Mouse (Mus musculus) lung, embryonic 16.5 days (tissue): ENCODE results near the gene Mpp2. TPM values are rescaled to one million over a fixed set of nuclear protein-coding genes. Genes with fewer than 3 reads are reported as not detected.

ENCODE experiments used
- ATAC-seq: fragments of 200-750 bp; cut with Nextera tagmentation; 2 replicates; pipeline ENCODE4 v1.8.0; 2017; ENCODE audit warnings: low read depth, mild to moderate bottlenecking, moderate library complexity
- H3K27ac ChIP-seq: fragments of 300-500 bp; sonication (generic); 2 replicates; pipeline ENCODE4 v1.5.1; 2014; ENCODE audit warnings: mild to moderate bottlenecking, control low read depth, low read length
- H3K27me3 ChIP-seq: fragments of 300-500 bp; sonication (generic); 2 replicates; pipeline ENCODE4 v1.6.1; 2014; ENCODE audit warnings: low read depth, low read length, mixed read lengths; ENCODE audit not compliant: control insufficient read depth, insufficient read depth
- H3K36me3 ChIP-seq: fragments of 300-500 bp; sonication (generic); 2 replicates; pipeline ENCODE4 v1.6.1; 2014; ENCODE audit warnings: low read length; ENCODE audit not compliant: control insufficient read depth, insufficient read depth
- H3K4me1 ChIP-seq: fragments of 300-500 bp; sonication (generic); replicated peaks from 2 replicates; pipeline ENCODE4 v1.6.1; 2014; ENCODE audit warnings: low read length, mixed read lengths; ENCODE audit not compliant: control insufficient read depth, insufficient read depth
- H3K4me2 ChIP-seq: fragments of 300-500 bp; sonication (generic); 2 replicates; pipeline ENCODE4 v1.6.1; 2014; ENCODE audit warnings: low read depth, low read length, control low read depth
- H3K4me3 ChIP-seq: fragments of 300-500 bp; sonication (generic); 2 replicates; pipeline ENCODE4 v1.5.1; 2014; ENCODE audit warnings: mild to moderate bottlenecking, low read length, control low read depth
- H3K9ac ChIP-seq: fragments of 300-500 bp; sonication (generic); 2 replicates; pipeline ENCODE4 v1.6.1; 2014; ENCODE audit warnings: low read length, control low read depth
- H3K9me3 ChIP-seq: fragments of 300-500 bp; sonication (generic); 2 replicates; pipeline ENCODE4 v1.6.1; 2016; ENCODE audit warnings: low read length; ENCODE audit not compliant: control insufficient read depth
- WGBS: fragments of 180-500 bp; shearing (Covaris S2); extraction: QIAGEN DNeasy Blood & Tissue Kit; methylation state at CpG from one replicate; pipeline ENCODE4 v1.1.7; 2014; 5-methylcytosine and 5-hydroxymethylcytosine counted together
- polyA plus RNA-seq: library from polyadenylated mRNA; unstranded; fragments of >200 nt; fragmentation: Nextera tagmentation; extraction: Ambion mirVana; gene quantifications from 2 replicates; pipeline ENCODE4 v1.2.1, GENCODE M21; 2015

Gene Mpp2
- polyA plus RNA-seq, 1 experiment from 2014 or later = 6.4 TPM

- no peaks in the 10 kb centered on the region; the same call in 1 of the 2 replicates for H3K27me3 ChIP-seq
- no peak overlapping the region for H3K4me3 ChIP-seq
- H3K4me1 ChIP-seq = peaks cover 4% of the 10 kb centered on the region; the same call in 1 of the 2 replicates
- ATAC-seq = no peak
- WGBS = 61% methylated on average over 8 of the region's 8 CpGs
- H3K27ac ChIP-seq = no peak overlapping the region
- H3K4me2 ChIP-seq = no peak overlapping the region
- no peaks in the 10 kb centered on the region for H3K36me3 ChIP-seq
- no peaks in the 10 kb centered on the region for H3K9me3 ChIP-seq
- H3K9ac ChIP-seq = no peak overlapping the region
Observed at GRCm38 (mm10) chr11:102034887-102035286, 53.4 kb downstream of the Mpp2 start.

GRCm38 (mm10) chr11:102033055-102033591 is 55.2 kb downstream of the Mpp2 start:
- no peak for ATAC-seq
- H3K4me2 ChIP-seq = no peak overlapping the region
- WGBS = 84% methylated on average over 12 of the region's 12 CpGs

GRCm38 (mm10) chr11:102031149-102031548 is 57.2 kb downstream of the Mpp2 start:
- no peak overlapping the region for H3K4me3 ChIP-seq
- no peak overlapping the region for H3K27ac ChIP-seq
- no peaks in the 10 kb centered on the region for H3K36me3 ChIP-seq
- no peak for ATAC-seq
- H3K9me3 ChIP-seq = no peaks in the 10 kb centered on the region
- no peak overlapping the region for H3K4me2 ChIP-seq
- peaks cover 8% of the 10 kb centered on the region for H3K4me1 ChIP-seq
- no peaks in the 10 kb centered on the region; the same call in 1 of the 2 replicates for H3K27me3 ChIP-seq
- 76% methylated on average over 7 of the region's 7 CpGs for WGBS
- no peak overlapping the region for H3K9ac ChIP-seq

More at GRCm38 (mm10) chr11:102033055-102033591, 55.2 kb downstream of the Mpp2 start:
- Histone ChIP-seq H3K4me1 (no peaks in the 10 kb centered on the region), H3K9ac (no peak overlapping the region), H3K4me3 (no peak overlapping the region), H3K27me3 (no peaks in the 10 kb centered on the region; the same call in 1 of the 2 replicates), H3K36me3 (no peaks in the 10 kb centered on the region), H3K9me3 (no peaks in the 10 kb centered on the region), H3K27ac (no peak overlapping the region)

- Histone ChIP-seq H3K4me2 (no peak overlapping the region), H3K9me3 (no peaks in the 10 kb centered on the region), H3K27ac (no peak overlapping the region), H3K36me3 (no peaks in the 10 kb centered on the region), H3K9ac (no peak overlapping the region), H3K27me3 (no peaks in the 10 kb centered on the region; the same call in 1 of the 2 replicates), H3K4me1 (peaks cover 9% of the 10 kb centered on the region), H3K4me3 (no peak overlapping the region)
- WGBS = 33% methylated on average over 7 of the region's 7 CpGs
- ATAC-seq = no peak
Observed at GRCm38 (mm10) chr11:102029966-102030365, 58.3 kb downstream of the Mpp2 start.

- peaks cover 9% of the 10 kb centered on the region for H3K4me1 ChIP-seq
- H3K4me3 ChIP-seq = no peak overlapping the region
- H3K4me2 ChIP-seq = no peak overlapping the region
- no peaks in the 10 kb centered on the region for H3K9me3 ChIP-seq
- H3K36me3 ChIP-seq = no peaks in the 10 kb centered on the region
- H3K27me3 ChIP-seq = no peaks in the 10 kb centered on the region; the same call in 1 of the 2 replicates
- no peak overlapping the region for H3K27ac ChIP-seq
- H3K9ac ChIP-seq = no peak overlapping the region
- ATAC-seq = no peak
- 72% methylated on average over 4 of the region's 4 CpGs for WGBS
Observed at GRCm38 (mm10) chr11:102029304-102029703, 59.0 kb downstream of the Mpp2 start.

- H3K4me3 ChIP-seq = peak within 1 kb of the TSS; percentile 68
- H3K27me3 ChIP-seq = no peaks in the 10 kb centered on the region; the same call in 1 of the 2 replicates
- H3K9me3 ChIP-seq = no peaks in the 10 kb centered on the region
- no peak within 1 kb of the TSS; the same call in 1 of the 2 replicates for H3K27ac ChIP-seq
- H3K9ac ChIP-seq = peak within 1 kb of the TSS; percentile 72; the same call in 1 of the 2 replicates
- WGBS = 62% methylated on average over 6 of the region's 6 CpGs
- H3K36me3 ChIP-seq = no peaks in the 10 kb centered on the region
- ATAC-seq = no peak
- H3K4me2 ChIP-seq = peak within 1 kb of the TSS; percentile 86
- peaks cover 9% of the 10 kb centered on the region for H3K4me1 ChIP-seq
Observed at GRCm38 (mm10) chr11:102028087-102028816, 60.1 kb downstream of the Mpp2 start, which contains the start of gene Mpp3. Mpp3 (minus strand) TSS chr11:102028461.

- Histone ChIP-seq H3K9me3 (no peaks in the 10 kb centered on the region), H3K36me3 (no peaks in the 10 kb centered on the region), H3K27me3 (no peaks in the 10 kb centered on the region; the same call in 1 of the 2 replicates), H3K9ac (peak overlapping the region; percentile 72; the same call in 1 of the 2 replicates), H3K4me2 (peak overlapping the region; percentile 86), H3K4me1 (peaks cover 9% of the 10 kb centered on the region), H3K4me3 (peak overlapping the region; percentile 68), H3K27ac (no peak overlapping the region; the same call in 1 of the 2 replicates)
- ATAC-seq = no peak; the same call in 1 of the 2 replicates
- WGBS = 7% methylated on average over 12 of the region's 12 CpGs
Observed at GRCm38 (mm10) chr11:102027361-102028017, 60.8 kb downstream of the Mpp2 start.

GRCm38 (mm10) chr11:102026694-102027360 is 61.5 kb downstream of the Mpp2 start:
- Histone ChIP-seq H3K9ac (peak overlapping the region; percentile 72), H3K36me3 (no peaks in the 10 kb centered on the region), H3K9me3 (no peaks in the 10 kb centered on the region), H3K27ac (peak overlapping the region; percentile 36; the same call in 1 of the 2 replicates), H3K4me3 (peak overlapping the region; percentile 68), H3K27me3 (no peaks in the 10 kb centered on the region; the same call in 1 of the 2 replicates), H3K4me1 (peaks cover 9% of the 10 kb centered on the region), H3K4me2 (peak overlapping the region; percentile 86)
- ATAC-seq = peak; percentile 94
- under 1% methylated on average over 28 of the region's 73 CpGs for WGBS
